Mouse (Mus musculus): ENCODE measurements at regions not wholly inside any gene's neighbourhood (a gene's known extent, or its start where the extent isn't known, plus 50 kb on each side); places are given as distances from the start of the nearest gene placed in this dataset.

GRCm38 (mm10) chr13:31681571-31681970 is 56.0 kb downstream of the Foxf2 start:
- DNase-seq (ENCODE audit: low read depth) = no peak

DNA sequence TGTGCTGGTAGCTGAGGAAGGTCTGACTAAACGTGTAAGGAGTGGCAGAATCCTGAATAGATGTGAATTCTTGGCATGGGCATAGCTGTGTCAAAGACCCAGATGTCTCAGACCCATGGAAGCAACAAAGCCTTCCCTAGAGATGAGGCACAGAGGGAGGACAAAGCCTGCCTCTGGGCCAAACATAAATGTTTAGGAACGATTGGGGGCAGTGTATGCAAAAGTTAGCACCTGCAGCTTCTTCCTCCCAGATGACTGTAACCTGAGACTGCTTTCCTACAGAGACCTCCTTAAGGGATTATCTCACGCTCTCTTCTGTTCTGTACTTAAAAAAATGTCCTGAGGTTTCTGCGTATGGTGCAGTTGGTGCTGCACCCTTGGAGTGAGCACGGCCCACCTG is 57.7 kb downstream of the Foxf2 start:
- DNase-seq (ENCODE audit: low read depth) = no peak

DNA sequence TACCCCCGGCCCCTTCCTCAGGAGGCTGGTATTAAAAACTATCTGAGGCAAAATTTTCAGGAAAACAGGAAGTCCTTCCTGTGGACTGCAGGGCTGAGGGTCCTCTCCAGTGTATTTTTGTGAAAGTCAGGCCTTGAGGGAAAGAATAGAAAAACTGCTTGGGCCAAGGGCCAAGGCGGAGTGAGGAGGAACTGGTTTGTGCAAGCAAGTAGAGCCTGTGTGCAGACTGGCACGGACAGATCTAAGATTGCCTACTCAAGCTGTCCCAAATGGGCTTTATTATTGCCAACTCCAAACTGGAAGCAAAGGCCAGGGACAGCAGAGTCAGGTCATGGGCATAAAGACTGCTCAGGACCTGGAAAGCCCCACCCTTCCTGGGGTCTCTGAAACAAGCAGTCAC is 62.9 kb downstream of the Foxf2 start:
- DNase-seq (ENCODE audit: low read depth) = no peak

DNA sequence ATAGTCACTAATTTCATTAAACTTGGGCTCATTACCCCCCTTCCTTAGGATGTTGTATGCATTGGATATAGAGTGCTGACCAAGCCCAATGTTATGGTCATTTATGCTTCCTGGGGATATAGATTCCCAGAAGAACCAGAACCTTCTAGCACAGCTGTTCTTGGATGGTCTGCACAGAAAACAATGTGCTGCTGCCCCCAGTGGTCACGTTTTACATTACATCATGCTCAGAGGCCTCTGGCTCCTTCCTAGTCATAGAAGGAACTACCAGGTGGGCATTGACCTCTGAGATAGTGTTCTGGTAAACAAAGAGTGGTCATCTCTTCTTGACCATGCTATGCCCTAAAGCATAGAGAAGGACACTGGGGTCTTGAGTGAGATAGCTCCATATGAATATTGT is 63.7 kb downstream of the Foxf2 start:
- DNase-seq (ENCODE audit: low read depth) = peak; percentile 17

DNA sequence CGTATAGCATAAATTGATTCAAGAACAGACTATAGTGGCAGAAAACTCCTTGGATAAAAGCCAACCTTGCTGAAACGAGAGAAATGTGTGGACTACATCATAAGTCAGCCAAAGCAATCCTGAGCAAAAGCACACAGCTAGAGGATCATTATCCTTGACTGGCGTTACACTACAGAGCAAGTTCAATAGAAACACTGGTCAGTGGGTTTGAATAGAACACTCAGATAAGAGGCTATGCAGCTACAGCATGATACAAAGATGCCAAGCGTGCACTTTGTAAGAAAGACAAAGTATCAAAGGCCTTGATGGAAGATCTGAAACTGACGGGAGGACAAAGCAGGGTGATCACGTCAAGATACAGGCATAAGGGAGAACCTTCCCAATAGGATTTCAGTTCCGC is 70.1 kb downstream of the Foxf2 start:
- DNase-seq (ENCODE audit: low read depth) = no peak

DNA sequence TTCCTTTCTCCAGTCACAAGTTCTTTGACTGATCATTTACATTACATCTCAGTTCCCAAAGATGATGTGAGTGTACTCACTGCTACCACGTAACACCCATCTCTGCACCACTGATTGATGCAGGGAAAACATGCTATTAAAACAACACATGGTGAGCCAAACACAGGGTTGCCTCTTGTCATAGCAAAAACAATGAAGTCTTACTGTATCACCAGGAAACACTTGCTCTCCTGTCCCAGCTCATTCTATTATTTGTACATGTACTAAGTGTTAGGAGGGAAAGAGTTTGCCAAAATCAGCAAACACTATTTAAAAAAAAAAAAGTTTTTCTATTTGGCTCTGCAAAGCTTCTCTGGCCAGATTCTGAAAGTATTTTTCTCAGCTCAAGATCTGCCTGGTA is 78.6 kb downstream of the Foxf2 start:
- DNase-seq (ENCODE audit: low read depth) = no peak

- no peak for DNase-seq (ENCODE audit: low read depth)
Measured at GRCm38 (mm10) chr13:31705406-31705805, 79.8 kb downstream of the Foxf2 start.

DNA sequence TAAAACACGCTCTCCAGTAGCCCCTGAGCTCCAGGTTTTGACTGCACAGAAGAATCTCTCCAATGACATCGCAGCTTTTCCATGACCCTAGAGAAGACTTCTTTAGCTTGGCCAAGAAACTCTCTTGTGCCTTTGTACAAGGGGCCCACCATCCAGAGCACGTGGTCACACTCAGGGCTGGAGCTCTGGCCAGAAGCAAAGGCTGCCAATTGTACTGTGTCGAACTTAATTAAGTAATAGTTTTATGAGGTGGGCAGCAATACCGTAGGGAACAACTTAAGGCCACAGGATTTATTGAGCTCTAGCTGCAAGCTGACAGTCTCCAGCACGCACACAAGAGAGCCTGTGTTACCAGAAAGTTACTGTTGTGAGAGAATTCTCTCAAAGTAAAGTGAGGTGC is 85.1 kb downstream of the Foxf2 start:
- no peak for DNase-seq (ENCODE audit: low read depth)

DNA sequence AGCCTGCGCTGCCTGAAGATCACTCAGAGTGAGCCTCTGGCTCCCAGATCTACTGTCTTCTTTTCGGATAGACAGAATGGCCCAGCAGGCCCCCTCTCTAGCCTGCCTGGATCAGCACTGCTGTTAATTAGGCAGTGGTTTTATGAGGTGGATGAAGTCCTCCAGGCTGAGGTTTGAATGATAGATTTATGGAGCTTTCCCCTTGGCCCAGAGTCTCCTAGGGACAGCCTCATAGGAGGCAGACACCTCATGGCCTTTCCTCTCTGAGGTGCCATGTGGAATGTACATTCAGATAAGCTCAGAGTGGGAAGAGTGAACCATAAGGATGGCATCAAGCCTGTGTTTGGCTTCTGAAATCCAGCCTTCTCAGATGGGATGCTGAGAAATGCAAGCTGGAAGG is 90.1 kb downstream of the Foxf2 start:
- DNase-seq (ENCODE audit: low read depth) = no peak

DNA sequence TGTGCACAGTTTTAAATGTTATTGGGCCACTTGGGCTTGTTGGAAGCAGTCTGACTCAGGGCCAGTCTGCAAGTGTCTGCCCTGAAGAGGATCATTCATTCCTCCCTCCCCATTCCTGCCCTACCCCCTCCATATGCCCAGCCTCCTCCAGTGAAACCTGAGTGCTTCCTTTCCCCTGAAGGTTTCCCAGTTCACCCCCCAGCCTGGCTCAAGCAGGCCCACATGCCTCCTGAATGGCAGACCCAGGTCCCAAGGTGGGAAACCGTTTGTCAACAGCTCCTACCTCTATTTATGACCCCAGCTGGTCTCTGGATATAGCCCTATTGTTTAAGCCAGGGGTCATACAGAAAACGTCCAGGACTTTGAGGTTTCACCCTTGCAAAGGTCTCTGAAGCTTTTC is 89.7 kb upstream of the Foxc1 start:
- no peak for DNase-seq (ENCODE audit: low read depth)

DNA sequence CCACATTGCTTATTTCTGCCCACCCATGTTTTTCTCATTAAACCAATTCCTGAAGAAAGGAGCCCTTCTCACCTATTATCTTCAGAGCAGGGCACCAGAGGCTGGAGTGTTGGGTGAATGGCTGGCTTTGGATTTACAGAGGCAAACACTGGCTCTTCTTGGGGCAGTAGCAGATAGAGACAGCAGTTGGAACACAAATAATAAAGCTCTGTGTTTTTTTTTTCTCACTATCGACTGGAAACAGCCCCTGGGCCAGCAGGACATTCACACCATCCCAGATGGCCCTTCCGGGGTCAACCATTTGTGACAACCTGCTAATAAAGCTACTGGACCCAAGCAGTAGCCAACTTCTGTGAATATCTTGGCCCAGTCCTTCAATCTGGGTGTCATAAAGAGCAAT is 85.7 kb upstream of the Foxc1 start:
- DNase-seq (ENCODE audit: low read depth) = no peak

DNA sequence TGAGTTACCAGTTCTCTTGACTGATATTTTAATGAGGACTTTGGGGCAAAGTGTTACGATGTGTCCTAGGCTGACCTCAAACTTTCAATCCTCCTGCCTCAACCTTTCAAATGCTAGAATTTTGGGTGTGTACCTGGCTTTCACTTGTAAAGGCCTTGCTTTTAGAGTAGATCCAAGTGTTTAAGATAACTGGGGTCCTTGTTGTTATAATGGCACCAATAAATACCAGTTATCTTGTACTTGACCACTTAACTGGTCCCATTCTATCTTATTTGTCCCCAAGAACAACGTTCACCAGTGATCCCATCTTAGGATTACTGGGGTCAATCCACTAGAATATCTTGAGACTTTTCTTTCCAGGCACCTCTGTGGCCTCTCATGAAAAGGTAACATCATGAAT is 77.6 kb upstream of the Foxc1 start:
- no peak for DNase-seq (ENCODE audit: low read depth)

GRCm38 (mm10) chr13:31746276-31746675 is 60.2 kb upstream of the Foxc1 start:
- DNase-seq (ENCODE audit: low read depth) = no peak

All from c-Kit-positive CD71-negative TER-119-negative erythroid progenitor cells, embryonic 14.5 days (primary cell).